Mouse (Mus musculus): Measurements from ENCODE around the gene Shank1.

DNA sequence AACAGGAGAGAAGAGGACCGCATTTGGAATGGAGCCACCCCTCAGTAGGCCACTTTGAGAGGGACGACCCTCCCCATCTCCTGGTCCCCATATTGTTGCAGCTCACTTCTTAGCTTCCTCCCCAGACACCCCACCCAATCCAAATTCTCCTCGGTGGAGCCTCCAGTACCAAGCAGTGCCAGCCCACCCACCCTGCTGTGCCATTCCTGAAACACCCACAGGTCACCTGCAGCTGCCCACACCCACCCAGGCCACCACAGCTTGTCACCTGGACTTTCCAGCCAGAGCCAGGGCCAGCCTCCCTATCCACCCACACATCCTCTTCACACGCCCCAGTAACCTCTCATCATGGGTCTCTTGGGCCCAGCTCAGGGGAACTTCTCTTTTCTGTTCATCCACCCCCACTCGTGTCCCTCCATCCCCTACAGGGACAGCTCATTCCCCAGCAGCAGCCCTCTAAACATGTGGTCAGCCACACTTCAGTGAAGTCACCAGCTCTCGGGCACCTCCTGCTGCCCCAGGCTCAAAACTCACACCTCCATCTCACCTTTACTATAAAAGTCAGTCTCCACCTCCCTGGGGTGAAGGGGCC is 1.8 kb downstream of the Shank1 start:
- TF ChIP-seq CTCF (IDR thresholded peaks at IDR 0.05; ENCODE audit: control insufficient read depth, insufficient read depth, low read length) (0 out of 2 replicates have a peak, but pooled peaks have one; percentile 33), POLR2A (IDR thresholded peaks at IDR 0.05; ENCODE audit: borderline replicate concordance, control insufficient read depth, low read depth, low read length) (no peak)

Data from bone marrow, adult 2 months (tissue).